Mouse (Mus musculus) heart, embryonic 12.5 days (tissue): ENCODE measurements around the gene Ppp1r37. TPM values are rescaled to one million over a fixed set of nuclear protein-coding genes. Genes with fewer than 3 reads are reported as not detected.

Source experiments
- ATAC-seq: fragments of 200-750 bp; cut with Nextera tagmentation; 2 replicates; pipeline ENCODE4 v1.8.0; 2017; ENCODE audit warnings: moderate TSS enrichment, moderate library complexity; ENCODE audit not compliant: insufficient number of reproducible peaks, low FRiP score
- H3K27ac ChIP-seq: fragments of 300-500 bp; sonication (generic); 2 replicates; pipeline ENCODE4 v1.5.1; 2016; ENCODE audit warnings: mild to moderate bottlenecking, moderate library complexity; ENCODE audit not compliant: poor library complexity, severe bottlenecking
- H3K27me3 ChIP-seq: fragments of 300-500 bp; sonication (generic); replicated peaks from 2 replicates; pipeline ENCODE4 v1.6.1; 2016; ENCODE audit warnings: mild to moderate bottlenecking, moderate library complexity
- H3K36me3 ChIP-seq: fragments of 300-500 bp; sonication (generic); 2 replicates; pipeline ENCODE4 v1.6.1; 2016; ENCODE audit warnings: mild to moderate bottlenecking, moderate library complexity
- H3K4me1 ChIP-seq: fragments of 300-500 bp; sonication (generic); replicated peaks from 2 replicates; pipeline ENCODE4 v1.6.1; 2016; ENCODE audit warnings: mild to moderate bottlenecking
- H3K4me2 ChIP-seq: fragments of 300-500 bp; sonication (generic); 2 replicates; pipeline ENCODE4 v1.6.1; 2016; ENCODE audit warnings: mild to moderate bottlenecking, moderate library complexity
- H3K4me3 ChIP-seq: fragments of 300-500 bp; sonication (generic); 2 replicates; pipeline ENCODE4 v1.5.1; 2016; ENCODE audit warnings: mild to moderate bottlenecking
- H3K9ac ChIP-seq: fragments of 300-500 bp; sonication (generic); 2 replicates; pipeline ENCODE4 v1.6.1; 2016; ENCODE audit warnings: mild to moderate bottlenecking, moderate library complexity
- H3K9me3 ChIP-seq: fragments of 300-500 bp; sonication (generic); replicated peaks from 2 replicates; pipeline ENCODE4 v1.6.1; 2016; ENCODE audit warnings: mild to moderate bottlenecking, moderate library complexity
- WGBS: fragments of 180-500 bp; shearing (Covaris S2); methylation state at CpG from one replicate; pipeline ENCODE4 v1.1.7; 2016; 5-methylcytosine and 5-hydroxymethylcytosine counted together
- polyA plus RNA-seq: library from polyadenylated mRNA; unstranded; fragments of >200 nt; fragmentation: Nextera tagmentation; extraction: Ambion mirVana; gene quantifications from 2 replicates; pipeline ENCODE4 v1.2.1, GENCODE M21; 2016

Ppp1r37 gene
- polyA plus RNA-seq, 1 experiment from 2014 or later, result 26.2 TPM

DNA sequence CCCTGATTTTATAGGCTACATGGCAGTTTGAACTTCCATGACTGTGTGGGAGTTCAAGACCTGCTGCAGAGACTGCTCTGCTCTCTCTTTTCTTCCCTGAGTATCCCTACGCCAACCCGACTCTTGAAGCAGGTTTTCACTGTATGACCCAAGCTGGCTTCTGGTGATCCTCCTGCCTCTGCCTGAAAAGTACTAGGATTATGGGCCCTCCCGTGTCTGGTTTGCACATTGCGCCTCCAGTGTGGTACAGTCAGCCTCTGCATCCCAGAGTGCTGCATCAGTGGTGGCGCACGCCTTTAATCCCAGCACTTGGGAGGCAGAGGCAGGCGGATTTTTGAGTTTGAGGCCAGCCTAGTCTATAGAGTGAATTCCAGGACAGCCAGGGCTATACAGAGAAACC lies 53.1 kb downstream of the Ppp1r37 start:
- Histone ChIP-seq H3K27me3 (0 out of 2 replicates have a peak, but pooled peaks cover 4% of the 10 kb centered on the region), H3K27ac (peak overlapping the region; percentile 83), H3K36me3 (no peaks in the 10 kb centered on the region), H3K9ac (peak overlapping the region; percentile 95; the same call in 1 of the 2 replicates), H3K9me3 (no peaks in the 10 kb centered on the region), H3K4me2 (peak overlapping the region; percentile 97), H3K4me3 (peak overlapping the region; percentile 95), H3K4me1 (peaks cover 26% of the 10 kb centered on the region)
- no peak for ATAC-seq
- WGBS, result 90% methylated on average over 7 of the region's 7 CpGs

DNA sequence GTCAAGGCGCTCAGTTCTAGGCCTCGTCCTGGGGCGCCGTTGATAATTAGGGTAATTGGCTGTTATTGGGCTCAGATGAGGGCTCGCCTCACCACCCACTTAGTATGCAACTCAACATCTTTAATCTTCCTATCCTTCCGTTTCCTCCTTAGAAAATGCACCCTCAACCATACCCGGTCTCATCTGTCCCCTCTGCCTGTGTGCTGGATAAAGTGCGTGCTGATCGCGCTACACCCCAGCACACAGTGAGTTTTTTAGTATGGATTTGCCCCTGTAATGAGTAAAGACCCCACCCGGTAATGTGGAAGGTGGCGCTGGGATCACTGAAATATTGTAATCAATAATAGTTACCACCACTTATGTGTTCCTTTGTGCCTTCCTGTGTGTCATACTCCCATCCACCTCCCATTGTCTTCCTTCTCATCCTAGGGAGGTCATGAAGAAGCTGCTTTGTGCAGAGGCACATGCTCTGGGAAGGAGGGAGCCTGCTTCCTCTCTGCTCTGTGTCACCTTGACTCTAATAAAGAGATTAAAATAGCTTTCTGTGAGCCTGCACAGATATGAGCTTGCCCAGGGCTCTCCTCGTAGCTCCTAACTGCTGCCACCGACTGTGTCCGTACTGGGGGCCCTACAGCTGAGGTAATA lies 53.8 kb downstream of the Ppp1r37 start:
- H3K9ac ChIP-seq, result peak overlapping the region; percentile 95
- H3K27ac ChIP-seq, result peak overlapping the region; percentile 83
- H3K36me3 ChIP-seq, result no peaks in the 10 kb centered on the region
- H3K4me1 ChIP-seq, result peaks cover 26% of the 10 kb centered on the region
- no peaks in the 10 kb centered on the region for H3K27me3 ChIP-seq
- peak overlapping the region; percentile 95 for H3K4me3 ChIP-seq
- no peaks in the 10 kb centered on the region for H3K9me3 ChIP-seq
- no peak for ATAC-seq
- WGBS, result 2% methylated on average over 15 of the region's 15 CpGs
- peak overlapping the region; percentile 97 for H3K4me2 ChIP-seq

DNA sequence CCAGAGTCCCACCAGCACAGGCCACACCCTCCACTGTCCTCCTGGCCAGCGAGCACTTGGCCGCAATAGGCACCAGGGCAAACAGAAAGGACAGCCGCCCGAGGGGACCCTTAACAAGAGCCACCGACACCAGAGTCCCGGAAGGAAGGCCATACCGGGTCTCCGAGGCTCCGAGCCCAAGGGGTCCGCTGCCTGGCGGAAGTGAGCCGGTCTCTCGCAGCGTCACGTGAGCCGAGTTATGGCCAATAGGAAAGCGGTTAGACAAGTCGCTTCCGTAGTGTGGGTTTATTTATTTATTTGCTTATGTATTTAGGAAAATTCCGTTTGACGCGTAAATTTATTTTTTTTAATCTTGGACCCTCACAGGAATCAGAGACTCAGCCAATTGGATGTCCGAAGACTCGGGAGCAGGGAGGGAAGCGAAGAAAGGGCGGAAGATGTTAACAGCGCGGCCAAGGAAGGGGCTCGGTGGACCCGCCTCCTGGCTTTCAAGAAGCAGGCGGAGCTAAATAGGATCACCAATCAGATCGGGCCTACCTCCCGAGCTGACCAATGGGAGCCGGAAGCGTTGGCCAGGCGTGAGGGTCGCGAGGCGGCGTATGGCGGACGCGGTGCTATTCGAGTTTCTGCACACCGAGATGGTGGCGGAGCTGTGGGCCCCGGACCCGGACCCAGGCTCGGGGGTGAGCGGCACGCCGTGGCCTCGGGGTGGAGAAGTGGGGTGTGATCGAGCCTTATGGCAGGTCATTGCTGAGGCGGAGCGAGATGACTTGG lies 54.5 kb downstream of the Ppp1r37 start, which contains the start of the genes Bloc1s3 and Trappc6a:
Bloc1s3 (minus strand) TSS at position 218 of the 774 bp plus-strand sequence.
Trappc6a (plus strand) TSS at position 246 of the 774 bp plus-strand sequence.
- no peaks in the 10 kb centered on the region for H3K9me3 ChIP-seq

DNA sequence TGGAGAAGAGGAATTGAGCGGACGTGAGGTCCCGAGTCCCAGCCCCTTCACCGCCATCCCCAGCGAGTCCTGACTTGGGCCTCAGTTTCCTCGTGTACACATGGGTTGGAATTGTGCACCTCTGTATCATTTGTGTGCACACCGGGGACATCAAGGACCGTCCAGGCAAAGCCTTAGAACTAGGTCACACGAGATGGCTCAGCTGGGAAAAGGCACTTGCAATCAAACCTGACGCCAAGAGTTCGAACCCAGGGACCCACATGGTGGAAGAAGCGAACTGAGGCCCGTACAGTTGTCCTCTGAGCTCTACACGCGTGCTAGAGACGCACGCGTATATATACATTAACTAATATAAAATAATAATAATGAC lies 55.3 kb downstream of the Ppp1r37 start:
- Histone ChIP-seq H3K27ac (peak overlapping the region; percentile 86), H3K27me3 (no peaks in the 10 kb centered on the region), H3K4me3 (peak overlapping the region; percentile 95), H3K4me1 (peaks cover 26% of the 10 kb centered on the region), H3K9ac (peak overlapping the region; percentile 83), H3K9me3 (no peaks in the 10 kb centered on the region), H3K36me3 (no peaks in the 10 kb centered on the region), H3K4me2 (peak overlapping the region; percentile 97)
- no peak for ATAC-seq
- WGBS, result 3% methylated on average over 18 of the region's 18 CpGs

More for the DNA sequence above, 54.5 kb downstream of the Ppp1r37 start, which contains the start of the genes Bloc1s3 and Trappc6a:
- H3K4me1 ChIP-seq, result peaks cover 26% of the 10 kb centered on the region
- WGBS, result under 1% methylated on average over 56 of the region's 56 CpGs
- H3K36me3 ChIP-seq, result no peaks in the 10 kb centered on the region
- peak; percentile 95 for ATAC-seq
- H3K27ac ChIP-seq, result peak within 1 kb of the TSS; percentile 86
- peak within 1 kb of the TSS; percentile 97 for H3K4me2 ChIP-seq
- peak within 1 kb of the TSS; percentile 95 for H3K9ac ChIP-seq
- peak within 1 kb of the TSS; percentile 95 for H3K4me3 ChIP-seq
- H3K27me3 ChIP-seq, result no peaks in the 10 kb centered on the region

DNA sequence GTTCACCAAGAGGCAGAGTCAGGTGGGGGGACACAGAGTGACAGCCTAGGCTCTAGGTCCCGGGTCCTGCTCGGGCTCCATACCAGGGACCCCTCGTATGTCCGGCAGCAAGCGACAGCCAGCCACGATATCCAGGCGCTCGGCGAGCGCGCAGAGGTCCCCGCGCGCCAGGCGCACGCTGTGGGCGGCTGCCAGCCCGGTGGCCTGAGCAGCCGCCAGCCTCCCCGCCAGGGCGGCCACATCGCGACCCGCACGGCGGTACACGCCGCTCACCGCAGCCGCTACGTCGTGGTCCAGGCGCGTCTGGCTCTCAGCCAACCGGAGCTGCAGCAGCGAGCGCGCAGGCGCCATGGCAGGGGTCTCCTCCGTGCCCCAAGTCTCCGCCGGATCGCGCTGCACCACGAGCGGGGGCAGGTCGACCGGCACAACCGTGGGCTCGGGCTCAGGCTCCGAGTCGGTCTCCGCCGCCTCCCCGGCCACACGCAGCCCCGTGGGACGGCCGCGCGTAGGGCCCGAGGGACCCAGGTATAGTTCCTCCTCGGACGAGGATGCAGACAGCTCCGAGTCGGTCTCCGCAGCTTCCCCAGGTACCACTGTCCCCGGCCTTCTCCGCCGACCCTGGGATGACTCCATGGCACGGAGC lies 55.8 kb downstream of the Ppp1r37 start:
- no peak for ATAC-seq
- Histone ChIP-seq H3K27ac (no peak overlapping the region; the same call in 1 of the 2 replicates), H3K4me1 (peaks cover 26% of the 10 kb centered on the region), H3K36me3 (no peaks in the 10 kb centered on the region), H3K27me3 (no peaks in the 10 kb centered on the region), H3K9me3 (no peaks in the 10 kb centered on the region), H3K9ac (peak overlapping the region; percentile 83), H3K4me2 (peak overlapping the region; percentile 97), H3K4me3 (peak overlapping the region; percentile 95)
- 1% methylated on average over 66 of the region's 71 CpGs for whole genome bisulfite sequencing

DNA sequence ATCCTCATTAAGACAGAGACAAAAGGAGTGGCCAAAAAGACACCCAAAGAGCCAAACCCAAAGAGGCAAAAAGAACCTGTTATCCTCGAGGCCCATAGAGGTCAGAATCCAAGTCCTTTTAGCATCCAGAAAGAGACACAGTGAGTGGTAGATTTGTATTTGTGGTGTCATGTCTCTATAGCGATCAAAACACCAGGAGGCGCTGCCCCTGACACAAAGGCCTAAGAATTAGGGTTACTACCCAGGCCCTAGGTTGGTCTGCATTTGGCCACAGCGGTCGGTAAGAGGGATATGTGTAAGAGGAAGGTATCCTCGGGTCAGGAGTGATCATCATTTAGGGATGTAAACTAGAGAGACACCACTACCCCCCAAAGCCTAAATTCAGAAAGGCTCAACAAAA lies 56.5 kb downstream of the Ppp1r37 start:
- Histone ChIP-seq H3K4me2 (peak overlapping the region; percentile 97), H3K9ac (no peak overlapping the region)
- WGBS, result 30% methylated on average over 6 of the region's 6 CpGs

DNA sequence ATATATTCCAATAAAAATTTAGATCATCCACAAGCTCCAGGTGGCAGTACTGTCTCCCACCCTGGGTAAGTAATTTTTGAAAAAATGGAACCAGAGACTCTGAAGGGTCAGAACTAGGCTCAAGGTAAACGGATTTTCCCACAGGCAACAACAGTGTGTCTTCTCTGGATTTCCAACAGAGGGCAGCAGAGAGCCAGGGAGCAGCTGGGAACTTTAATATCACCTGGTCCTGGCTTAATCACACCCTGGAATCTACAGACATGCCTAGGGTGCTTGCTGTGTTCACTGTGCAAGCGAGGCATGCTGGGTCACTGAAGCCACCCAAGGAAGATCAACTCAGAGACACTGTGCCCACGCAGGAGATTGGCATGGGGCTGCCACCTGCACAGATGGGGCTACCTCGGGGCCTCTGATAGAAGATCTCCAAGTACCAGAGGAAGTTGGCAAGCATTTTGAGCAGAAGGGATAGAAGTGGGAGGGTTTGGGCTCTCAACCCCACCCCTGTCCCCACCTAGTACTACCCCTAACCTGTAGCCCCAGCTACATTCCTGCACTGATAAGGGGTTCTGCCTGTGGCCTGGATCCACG lies 59.3 kb downstream of the Ppp1r37 start:
- Histone ChIP-seq H3K4me1 (peaks cover 16% of the 10 kb centered on the region), H3K4me3 (no peak overlapping the region), H3K27ac (no peak overlapping the region), H3K9me3 (no peaks in the 10 kb centered on the region), H3K36me3 (no peaks in the 10 kb centered on the region), H3K27me3 (no peaks in the 10 kb centered on the region), H3K4me2 (no peak overlapping the region), H3K9ac (no peak overlapping the region)
- no peak for ATAC-seq
- 27% methylated on average over 5 of the region's 5 CpGs for WGBS

More for the DNA sequence above, 56.5 kb downstream of the Ppp1r37 start:
- Histone ChIP-seq H3K27ac (no peak overlapping the region), H3K27me3 (no peaks in the 10 kb centered on the region), H3K4me3 (peak overlapping the region; percentile 95; the same call in 1 of the 2 replicates), H3K4me1 (peaks cover 26% of the 10 kb centered on the region), H3K36me3 (no peaks in the 10 kb centered on the region), H3K9me3 (no peaks in the 10 kb centered on the region)
- no peak for ATAC-seq

DNA sequence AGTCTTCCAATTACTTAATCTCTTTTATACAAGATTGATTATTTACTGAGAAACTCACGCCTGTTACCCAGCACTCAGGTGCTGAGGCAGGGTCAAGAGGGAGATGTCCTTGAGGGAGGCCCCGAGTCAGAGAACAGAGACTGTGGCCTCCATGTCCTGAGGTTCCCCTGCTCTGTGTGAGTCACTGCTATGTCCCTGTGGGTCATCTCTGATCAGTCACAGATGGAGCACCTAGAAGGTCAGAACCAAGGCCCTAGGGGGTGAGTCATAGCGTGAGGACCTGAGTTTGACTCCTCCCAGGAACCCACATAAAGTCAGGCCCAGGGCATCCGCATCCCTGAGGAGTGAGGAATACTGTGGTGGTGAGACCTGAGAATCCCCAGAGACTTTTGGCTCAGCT lies 61.2 kb downstream of the Ppp1r37 start:
- Histone ChIP-seq H3K27ac (no peak overlapping the region), H3K36me3 (no peaks in the 10 kb centered on the region), H3K9ac (0 out of 2 replicates have a peak overlapping the region, but pooled peaks have one; percentile 1), H3K9me3 (no peaks in the 10 kb centered on the region), H3K4me2 (no peak overlapping the region), H3K4me3 (no peak overlapping the region), H3K27me3 (no peaks in the 10 kb centered on the region), H3K4me1 (0 out of 2 replicates have a peak, but pooled peaks cover 4% of the 10 kb centered on the region)
- ATAC-seq, result no peak
- WGBS, result 75% methylated on average over 4 of the region's 4 CpGs

DNA sequence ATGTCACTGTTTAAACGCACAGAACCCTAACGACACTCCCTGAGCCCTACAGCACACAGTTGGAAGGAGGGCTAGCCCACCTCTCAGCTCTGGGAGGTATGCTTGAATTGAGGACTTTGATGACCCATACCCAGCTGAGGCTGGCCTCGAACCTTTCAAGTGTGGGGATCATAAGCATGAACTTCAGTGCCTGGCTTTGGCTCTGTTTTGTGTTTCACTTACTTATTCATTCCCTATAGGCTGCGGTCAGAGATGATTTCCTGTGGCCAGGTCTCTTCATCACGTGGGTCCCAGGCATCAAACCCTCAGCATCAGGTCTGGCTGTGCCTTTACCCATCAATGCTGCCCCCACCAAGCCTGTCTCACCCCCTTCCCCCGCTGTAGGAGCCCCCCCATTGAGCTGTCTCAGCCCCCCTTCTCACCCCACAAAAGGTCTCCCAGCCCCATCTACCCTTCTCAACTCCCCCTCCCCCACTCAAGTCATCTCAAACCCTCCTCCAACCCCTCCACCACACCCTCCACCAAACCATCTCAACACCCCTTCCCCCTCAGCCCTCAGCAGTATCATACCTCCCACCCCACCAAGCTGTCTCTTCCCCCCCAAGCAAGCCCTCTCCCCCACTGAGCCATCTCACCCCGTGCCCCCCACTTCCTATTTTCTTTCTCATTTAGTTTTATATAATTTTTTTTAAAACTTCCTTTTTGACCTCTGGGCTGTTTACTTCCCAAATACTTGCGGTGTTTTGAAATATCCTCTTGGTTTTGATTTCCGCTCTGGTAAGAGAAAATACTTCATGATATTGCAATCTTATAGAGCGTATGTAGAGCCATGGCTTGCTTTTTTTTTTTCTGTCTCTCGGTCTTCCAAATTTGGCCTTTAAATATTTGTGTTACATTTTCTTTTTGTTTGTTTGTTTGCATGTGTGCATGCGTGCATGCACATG lies 62.2 kb downstream of the Ppp1r37 start:
- no peaks in the 10 kb centered on the region for H3K27me3 ChIP-seq
- H3K4me1 ChIP-seq, result no peaks in the 10 kb centered on the region
- no peak overlapping the region for H3K27ac ChIP-seq
- no peak overlapping the region for H3K4me2 ChIP-seq
- no peak for ATAC-seq
- WGBS, result 66% methylated on average over 12 of the region's 12 CpGs
- H3K4me3 ChIP-seq, result no peak overlapping the region
- H3K9me3 ChIP-seq, result no peaks in the 10 kb centered on the region
- H3K36me3 ChIP-seq, result no peaks in the 10 kb centered on the region
- H3K9ac ChIP-seq, result no peak overlapping the region

DNA sequence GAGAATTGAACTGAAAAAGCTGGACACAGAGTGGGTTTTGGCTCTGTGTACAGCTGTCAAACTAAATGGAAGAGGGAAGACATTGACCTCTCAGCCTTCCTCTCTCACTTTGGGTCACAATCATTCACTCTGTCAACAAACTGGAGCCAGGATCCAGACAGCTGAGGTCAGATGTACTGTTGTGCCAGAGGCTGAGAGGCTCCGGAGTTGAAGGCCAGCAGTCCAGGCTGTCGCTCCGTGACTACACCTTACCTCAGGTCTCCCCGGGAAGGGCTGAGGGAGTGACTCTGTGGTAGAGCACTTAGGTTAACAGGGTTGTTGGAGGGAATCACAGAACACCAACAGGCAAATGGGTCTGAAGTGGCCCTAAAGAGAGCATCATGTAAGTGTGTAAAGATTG lies 64.5 kb downstream of the Ppp1r37 start:
- Histone ChIP-seq H3K36me3 (0 out of 2 replicates have a peak, but pooled peaks cover 3% of the 10 kb centered on the region), H3K9ac (no peak overlapping the region), H3K27me3 (0 out of 2 replicates have a peak, but pooled peaks cover 3% of the 10 kb centered on the region), H3K9me3 (no peaks in the 10 kb centered on the region), H3K4me3 (no peak overlapping the region), H3K27ac (no peak overlapping the region), H3K4me1 (peaks cover 5% of the 10 kb centered on the region; the same call in 1 of the 2 replicates), H3K4me2 (no peak overlapping the region)
- WGBS, result 73% methylated on average over 4 of the region's 4 CpGs
- ATAC-seq, result no peak
